Mouse (Mus musculus) embryonic facial prominence, embryonic 11.5 days (tissue): ENCODE data around the gene Nr6a1. TPM values are rescaled to one million over a fixed set of nuclear protein-coding genes. Genes with fewer than 3 reads are reported as not detected.

Experiments
- ATAC-seq: fragments of 200-750 bp; cut with Nextera tagmentation; replicated peaks from 2 replicates; pipeline ENCODE4 v1.8.0; 2017; ENCODE audit warnings: low read depth; ENCODE audit not compliant: insufficient number of reproducible peaks, low FRiP score, low TSS enrichment
- DNase-seq: peaks from one replicate; pipeline ENCODE4 v3.0.0-alpha.2; 2015; ENCODE audit warnings: low spot score
- H3K27ac ChIP-seq: fragments of 300-500 bp; sonication (generic); replicated peaks from 2 replicates; pipeline ENCODE4 v1.5.1; 2014; ENCODE audit warnings: mild to moderate bottlenecking, low read depth, low read length, control low read depth
- H3K27me3 ChIP-seq: fragments of 300-500 bp; sonication (generic); 2 replicates; pipeline ENCODE4 v1.6.1; 2014; ENCODE audit warnings: mild to moderate bottlenecking, low read length, moderate library complexity, mixed read lengths; ENCODE audit not compliant: control insufficient read depth, insufficient read depth
- H3K36me3 ChIP-seq: fragments of 300-500 bp; sonication (generic); replicated peaks from 2 replicates; pipeline ENCODE4 v1.6.1; 2014; ENCODE audit warnings: low read depth, mild to moderate bottlenecking, low read length, moderate library complexity, mixed read lengths; ENCODE audit not compliant: control insufficient read depth, insufficient read depth
- H3K4me1 ChIP-seq: fragments of 300-500 bp; sonication (generic); 2 replicates; pipeline ENCODE4 v1.6.1; 2014; ENCODE audit warnings: low read length, mixed read lengths; ENCODE audit not compliant: control insufficient read depth, insufficient read depth
- H3K4me2 ChIP-seq: fragments of 300-500 bp; sonication (generic); 2 replicates; pipeline ENCODE4 v1.6.1; 2014; ENCODE audit warnings: low read depth, mild to moderate bottlenecking, control low read depth, low read length, moderate library complexity
- H3K4me3 ChIP-seq: fragments of 300-500 bp; sonication (generic); 2 replicates; pipeline ENCODE4 v1.5.1; 2014; ENCODE audit warnings: low read depth, low read length, control low read depth
- H3K9ac ChIP-seq: fragments of 300-500 bp; sonication (generic); replicated peaks from 2 replicates; pipeline ENCODE4 v1.6.1; 2014; ENCODE audit warnings: mild to moderate bottlenecking, control low read depth, low read length
- H3K9me3 ChIP-seq: fragments of 300-500 bp; sonication (generic); replicated peaks from 2 replicates; pipeline ENCODE4 v1.6.1; 2016; ENCODE audit warnings: mild to moderate bottlenecking, low read length, inconsistent platforms, mixed read lengths; ENCODE audit not compliant: control insufficient read depth
- WGBS: fragments of 180-500 bp; shearing (Covaris S2); extraction: QIAGEN DNeasy Blood & Tissue Kit; methylation state at CpG from one replicate; pipeline ENCODE4 v1.1.7; 2014; 5-methylcytosine and 5-hydroxymethylcytosine counted together
- polyA plus RNA-seq: library from polyadenylated mRNA; unstranded; fragments of >200 nt; fragmentation: Nextera tagmentation; extraction: Ambion mirVana; gene quantifications from 2 replicates; pipeline ENCODE4 v1.2.1, GENCODE M21; 2014

Gene Nr6a1
- polyA plus RNA-seq, 1 experiment from 2014 or later, result 2.2 TPM

GRCm38 (mm10) chr2:38767177-38767931 lies 160.1 kb downstream of the Nr6a1 start:
- H3K4me1 ChIP-seq, result no peaks in the 10 kb centered on the region; the same call in 1 of the 2 replicates
- no peaks in the 10 kb centered on the region for H3K27me3 ChIP-seq
- no peak overlapping the region for H3K4me2 ChIP-seq
- DNase-seq (peak; percentile 65), ATAC-seq (no peak)
- H3K9me3 ChIP-seq, result no peaks in the 10 kb centered on the region
- H3K27ac ChIP-seq, result no peak overlapping the region
- no peaks in the 10 kb centered on the region for H3K36me3 ChIP-seq
- no peak overlapping the region for H3K4me3 ChIP-seq
- H3K9ac ChIP-seq, result no peak overlapping the region
- WGBS, result 47% methylated on average over 4 of the region's 4 CpGs

- no peaks in the 10 kb centered on the region for H3K9me3 ChIP-seq
- no peaks in the 10 kb centered on the region for H3K4me1 ChIP-seq
- WGBS, result 77% methylated on average over 3 of the region's 3 CpGs
- no peak for DNase-seq
- H3K4me3 ChIP-seq, result no peak overlapping the region
- H3K4me2 ChIP-seq, result no peak overlapping the region
- no peak overlapping the region for H3K9ac ChIP-seq
- no peak for ATAC-seq
- H3K36me3 ChIP-seq, result no peaks in the 10 kb centered on the region
- no peaks in the 10 kb centered on the region for H3K27me3 ChIP-seq
- no peak overlapping the region for H3K27ac ChIP-seq
Observed at GRCm38 (mm10) chr2:38739847-38740246, 187.6 kb downstream of the Nr6a1 start.

- 22% methylated on average over 7 of the region's 7 CpGs for WGBS
- DNase-seq, result peak; percentile 93
- H3K9ac ChIP-seq, result no peak overlapping the region
- no peak overlapping the region for H3K27ac ChIP-seq
- peak; percentile 70 for ATAC-seq
- H3K4me3 ChIP-seq, result no peak overlapping the region
- H3K27me3 ChIP-seq, result no peaks in the 10 kb centered on the region
- no peak overlapping the region for H3K4me2 ChIP-seq
- no peaks in the 10 kb centered on the region for H3K36me3 ChIP-seq
- H3K4me1 ChIP-seq, result no peaks in the 10 kb centered on the region
- H3K9me3 ChIP-seq, result no peaks in the 10 kb centered on the region
Observed at GRCm38 (mm10) chr2:38739410-38739809, 188.1 kb downstream of the Nr6a1 start.

- no peaks in the 10 kb centered on the region for H3K9me3 ChIP-seq
- H3K4me3 ChIP-seq, result no peak overlapping the region
- no peaks in the 10 kb centered on the region for H3K4me1 ChIP-seq
- H3K9ac ChIP-seq, result no peak overlapping the region
- H3K36me3 ChIP-seq, result no peaks in the 10 kb centered on the region
- WGBS, result 84% methylated on average over 14 of the region's 14 CpGs
- H3K27me3 ChIP-seq, result no peaks in the 10 kb centered on the region
- no peak for ATAC-seq
- no peak overlapping the region for H3K27ac ChIP-seq
- no peak overlapping the region for H3K4me2 ChIP-seq
- peak; percentile 9 for DNase-seq
Observed at GRCm38 (mm10) chr2:38738601-38739301, 188.7 kb downstream of the Nr6a1 start.

- ATAC-seq (no peak), DNase-seq (no peak)
- no peaks in the 10 kb centered on the region for H3K9me3 ChIP-seq
- no peak overlapping the region for H3K9ac ChIP-seq
- H3K4me1 ChIP-seq, result no peaks in the 10 kb centered on the region
- H3K4me3 ChIP-seq, result no peak overlapping the region
- H3K4me2 ChIP-seq, result no peak overlapping the region
- H3K36me3 ChIP-seq, result no peaks in the 10 kb centered on the region
- no peak overlapping the region for H3K27ac ChIP-seq
- no peaks in the 10 kb centered on the region for H3K27me3 ChIP-seq
Observed at GRCm38 (mm10) chr2:38735740-38736139, 191.7 kb downstream of the Nr6a1 start.

GRCm38 (mm10) chr2:38734721-38735120 lies 192.8 kb downstream of the Nr6a1 start:
- Histone ChIP-seq H3K4me2 (no peak overlapping the region), H3K4me3 (no peak overlapping the region), H3K27me3 (no peaks in the 10 kb centered on the region), H3K27ac (no peak overlapping the region), H3K36me3 (no peaks in the 10 kb centered on the region), H3K9me3 (no peaks in the 10 kb centered on the region), H3K9ac (no peak overlapping the region), H3K4me1 (no peaks in the 10 kb centered on the region)
- no peak for ATAC-seq
- no peak for DNase-seq
- 86% methylated on average over 5 of the region's 5 CpGs for WGBS

- no peak overlapping the region for H3K4me2 ChIP-seq
- WGBS, result 91% methylated on average over 6 of the region's 6 CpGs
- no peak overlapping the region for H3K4me3 ChIP-seq
- no peak overlapping the region for H3K27ac ChIP-seq
- no peaks in the 10 kb centered on the region for H3K9me3 ChIP-seq
- H3K4me1 ChIP-seq, result no peaks in the 10 kb centered on the region
- H3K36me3 ChIP-seq, result no peaks in the 10 kb centered on the region
- DNase-seq, result no peak
- no peak overlapping the region for H3K9ac ChIP-seq
- no peak for ATAC-seq
- H3K27me3 ChIP-seq, result no peaks in the 10 kb centered on the region
Observed at GRCm38 (mm10) chr2:38730331-38730827, 197.1 kb downstream of the Nr6a1 start.

- no peak overlapping the region for H3K4me3 ChIP-seq
- no peaks in the 10 kb centered on the region for H3K27me3 ChIP-seq
- no peaks in the 10 kb centered on the region for H3K36me3 ChIP-seq
- H3K9me3 ChIP-seq, result no peaks in the 10 kb centered on the region
- H3K4me1 ChIP-seq, result no peaks in the 10 kb centered on the region; the same call in 1 of the 2 replicates
- ATAC-seq (no peak), DNase-seq (peak; percentile 40)
- H3K4me2 ChIP-seq, result no peak overlapping the region
- no peak overlapping the region for H3K9ac ChIP-seq
- no peak overlapping the region for H3K27ac ChIP-seq
- WGBS, result 44% methylated on average over 3 of the region's 3 CpGs
Observed at GRCm38 (mm10) chr2:38725427-38725826, 202.1 kb downstream of the Nr6a1 start.
